Mouse (Mus musculus) mouse trophoblast stem cell (cell line): ENCODE results near the gene Pgm2l1.

Experiments used
- in situ Hi-C, 2 experiments: fragments of 300-500 bp; cut with MseI, MboI; formaldehyde crosslinking; loops; 2 replicates in 1 of 2; 3 replicates in 1 of 2; pipeline ENCODE4 v1.15.1; 2025

Pgm2l1 gene

GRCm38 (mm10) chr7:100295745-100296144, 68.6 kb downstream of the Pgm2l1 start:
- in situ Hi-C loops, result no loop called here

- in situ Hi-C loops, result no loop called here
Observed at GRCm38 (mm10) chr7:100296699-100297098, 69.5 kb downstream of the Pgm2l1 start.

- in situ Hi-C loops, result no loop called here
Observed at GRCm38 (mm10) chr7:100298861-100299510, 71.8 kb downstream of the Pgm2l1 start.

- in situ Hi-C loops, result no loop called here
Observed at GRCm38 (mm10) chr7:100301390-100301789, 74.2 kb downstream of the Pgm2l1 start.

- in situ Hi-C loops, result no loop called here
Observed at GRCm38 (mm10) chr7:100302316-100302715, 75.1 kb downstream of the Pgm2l1 start.

- in situ Hi-C loops, result no loop called here
Observed at GRCm38 (mm10) chr7:100305894-100306293, 78.7 kb downstream of the Pgm2l1 start.

- in situ Hi-C loops, result no loop called here
Observed at GRCm38 (mm10) chr7:100307872-100308653, 80.9 kb downstream of the Pgm2l1 start.

- in situ Hi-C loops, result no loop called here
Observed at GRCm38 (mm10) chr7:100309216-100309615, 82.0 kb downstream of the Pgm2l1 start.

- in situ Hi-C loops, result no loop called here
Observed at GRCm38 (mm10) chr7:100309679-100310078, 82.5 kb downstream of the Pgm2l1 start.

GRCm38 (mm10) chr7:100310290-100310689, 83.1 kb downstream of the Pgm2l1 start:
- in situ Hi-C loops, result no loop called here

GRCm38 (mm10) chr7:100312716-100313115, 85.5 kb downstream of the Pgm2l1 start:
- in situ Hi-C loops, result no loop called here

- in situ Hi-C loops, result no loop called here
Observed at GRCm38 (mm10) chr7:100316924-100317323, 89.7 kb downstream of the Pgm2l1 start.

GRCm38 (mm10) chr7:100317534-100317933, 90.3 kb downstream of the Pgm2l1 start:
- in situ Hi-C loops, result no loop called here

GRCm38 (mm10) chr7:100323721-100324120, 96.5 kb downstream of the Pgm2l1 start:
- in situ Hi-C loops, result no loop called here

- in situ Hi-C loops, result loop anchor here in 1 of 2 experiments (5.0 kb wide), 1 partner anchor 43 kb away; no protein-coding TSS in a partner anchor
Observed at GRCm38 (mm10) chr7:100325482-100325881, 98.3 kb downstream of the Pgm2l1 start.

- in situ Hi-C loops, result loop anchor here in 1 of 2 experiments (5.0 kb wide), 1 partner anchor 45 kb away; no protein-coding TSS in a partner anchor
Observed at GRCm38 (mm10) chr7:100327514-100327913, 100.3 kb downstream of the Pgm2l1 start.
